Mouse (Mus musculus) liver, embryonic 18 days (tissue): ENCODE data around the gene Rfk. TPM values are rescaled to one million over a fixed set of nuclear protein-coding genes. Genes with fewer than 3 reads are reported as not detected.

Experiments
- polyA plus RNA-seq: library from polyadenylated mRNA; depleted of rRNA; stranded (reverse); fragments of >200 nt; gene quantifications from 2 replicates; pipeline ENCODE4 v1.2.3, GENCODE M21; 2012; rRNA removed

Gene Rfk
- 26.5 and 27.3 TPM in 2 replicates for polyA plus RNA-seq

DNA sequence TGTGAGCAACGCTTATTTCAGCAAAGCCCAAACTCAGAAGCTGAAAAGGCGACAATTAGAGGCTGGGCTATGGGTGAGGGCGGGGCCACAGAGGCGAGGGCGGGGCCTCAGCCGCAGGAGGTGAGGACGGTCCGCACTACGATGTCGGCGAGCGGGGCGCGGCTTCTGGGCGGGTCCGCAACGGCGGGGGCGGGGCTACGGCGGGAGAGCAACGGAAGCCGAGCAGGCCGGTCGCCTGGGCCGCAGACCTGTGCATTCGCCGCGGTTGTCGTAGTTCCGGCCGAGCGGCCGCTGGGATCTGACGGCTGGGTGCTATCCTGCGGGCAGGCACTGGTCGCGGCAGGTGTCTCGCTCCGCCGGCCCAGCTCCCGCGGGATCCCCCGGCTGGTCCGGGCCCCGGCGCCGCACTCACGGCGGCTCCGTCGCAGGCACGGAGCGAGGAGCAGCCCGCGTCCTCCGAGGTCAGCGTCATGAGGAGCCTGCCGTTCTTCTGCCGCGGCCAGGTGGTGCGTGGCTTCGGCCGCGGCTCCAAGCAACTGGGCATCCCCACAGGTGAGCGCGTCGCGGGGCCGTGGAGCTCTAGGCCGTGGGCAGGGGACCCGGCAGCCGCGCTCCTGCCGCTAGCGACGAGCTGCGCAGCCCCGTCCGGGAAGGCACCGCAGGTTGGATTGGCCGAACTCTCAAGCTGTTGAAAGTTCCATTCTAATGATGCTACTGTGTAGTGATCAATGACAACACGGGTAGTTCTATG lies at the start of gene Rfk:
Gene Rfk, plus strand, starts transcription at position 203 of the 751 bp plus-strand sequence.

GRCm38 (mm10) chr19:17372701-17373100 lies 21.1 kb upstream of the Rfk start, which contains the start of gene Gcnt1:
Gcnt1 (minus strand) TSS chr19:17372844.

Other genes starting within 250 kb of the Rfk start
- 8.2 and 8.3 TPM in 2 replicates for gene Gcnt1, start 21.2 kb upstream of the Rfk start, polyA plus RNA-seq